Mouse (Mus musculus): Measurements from ENCODE around the gene Tcl1b3.
"Not testable (repeated sequence)": the region's sequence is repeated elsewhere in the genome, so short reads cannot be mapped to it uniquely, and the experiment has no call there.

Tcl1b3 gene

GRCm38 (mm10) chr12:105190743-105191142 lies at the start of gene Tcl1b3:
Gene Tcl1b3 (plus strand): TSS chr12:105191043.
- not testable (repeated sequence) for DNase-seq (ENCODE audit: low spot score)

- no peak for DNase-seq (ENCODE audit: low spot score)
These were observed 47.7 kb upstream of the Tcl1b3 start for GRCm38 (mm10) chr12:105143096-105143495.

- DNase-seq (ENCODE audit: low spot score) = not testable (repeated sequence)
These were observed 45.9 kb upstream of the Tcl1b3 start for GRCm38 (mm10) chr12:105144928-105145327.

GRCm38 (mm10) chr12:105145714-105146113 lies 45.1 kb upstream of the Tcl1b3 start, which contains the start of gene Tcl1b2:
Gene Tcl1b2 (plus strand): TSS chr12:105146014.
- no peak for DNase-seq (ENCODE audit: low spot score)

GRCm38 (mm10) chr12:105155286-105155685 lies 35.6 kb upstream of the Tcl1b3 start:
- not testable (repeated sequence) for DNase-seq (ENCODE audit: low spot score)

GRCm38 (mm10) chr12:105158842-105159241 lies 32.0 kb upstream of the Tcl1b3 start:
- no peak for DNase-seq (ENCODE audit: low spot score)

GRCm38 (mm10) chr12:105159390-105159789 lies 31.5 kb upstream of the Tcl1b3 start, which contains the start of gene Tcl1b1:
Gene Tcl1b1 (plus strand): TSS chr12:105159690.
- DNase-seq (ENCODE audit: low spot score) = no peak

- DNase-seq (ENCODE audit: low spot score) = no peak
These were observed 24.1 kb upstream of the Tcl1b3 start for GRCm38 (mm10) chr12:105166734-105167133.

GRCm38 (mm10) chr12:105173366-105173765 lies 17.5 kb upstream of the Tcl1b3 start:
- no peak for DNase-seq (ENCODE audit: low spot score)

- DNase-seq (ENCODE audit: low spot score) = not testable (repeated sequence)
These were observed 16.5 kb upstream of the Tcl1b3 start for GRCm38 (mm10) chr12:105174318-105174717.

- not testable (repeated sequence) for DNase-seq (ENCODE audit: low spot score)
These were observed 14.8 kb upstream of the Tcl1b3 start, which contains the start of gene Tcl1b5 for GRCm38 (mm10) chr12:105176044-105176443. Gene Tcl1b5 (plus strand): TSS chr12:105176344.

- DNase-seq (ENCODE audit: low spot score) = not testable (repeated sequence)
These were observed 9.7 kb upstream of the Tcl1b3 start for GRCm38 (mm10) chr12:105181040-105181644.

GRCm38 (mm10) chr12:105188980-105189379 lies 1.9 kb upstream of the Tcl1b3 start:
- not testable (repeated sequence) for DNase-seq (ENCODE audit: low spot score)

- not testable (repeated sequence) for DNase-seq (ENCODE audit: low spot score)
These were observed 9.0 kb downstream of the Tcl1b3 start for GRCm38 (mm10) chr12:105199684-105200497.

- not testable (repeated sequence) for DNase-seq (ENCODE audit: low spot score)
These were observed 10.8 kb downstream of the Tcl1b3 start, which contains the start of gene Tcl1b4 for GRCm38 (mm10) chr12:105201657-105202056. Gene Tcl1b4 (plus strand): TSS chr12:105201957.

- no peak for DNase-seq (ENCODE audit: low spot score)
These were observed 16.2 kb downstream of the Tcl1b3 start for GRCm38 (mm10) chr12:105207071-105207470.

GRCm38 (mm10) chr12:105208441-105208840 lies 17.6 kb downstream of the Tcl1b3 start:
- DNase-seq (ENCODE audit: low spot score) = no peak

GRCm38 (mm10) chr12:105209231-105209630 lies 18.4 kb downstream of the Tcl1b3 start:
- DNase-seq (ENCODE audit: low spot score) = no peak

GRCm38 (mm10) chr12:105217101-105217760 lies 26.4 kb downstream of the Tcl1b3 start:
- DNase-seq (ENCODE audit: low spot score) = no peak

GRCm38 (mm10) chr12:105222601-105223319 lies 31.9 kb downstream of the Tcl1b3 start, which contains the start of gene Tcl1:
Gene Tcl1 (minus strand): TSS chr12:105222793.
- no peak for DNase-seq (ENCODE audit: low spot score)

GRCm38 (mm10) chr12:105224621-105225320 lies 33.9 kb downstream of the Tcl1b3 start:
- DNase-seq (ENCODE audit: low spot score) = no peak

All from yolk sac, embryonic 10.5 days (tissue).